Mouse (Mus musculus) testis, postnatal 14 days (tissue): Measurements from ENCODE around the gene Zfp420.

Experiments
- DNase-seq: peaks from one replicate; pipeline ENCODE4 v3.0.0; 2021; ENCODE audit warnings: low spot score

Zfp420 gene

GRCm38 (mm10) chr7:29904101-29904500, 44.3 kb downstream of the Zfp420 start:
- DNase-seq, result no peak

GRCm38 (mm10) chr7:29905966-29906681, 46.3 kb downstream of the Zfp420 start, which contains the start of gene Zfp27:
Zfp27 (minus strand) TSS chr7:29906572.
- DNase-seq, result peak; percentile 70

GRCm38 (mm10) chr7:29906682-29907058, 46.9 kb downstream of the Zfp420 start:
- no peak for DNase-seq

GRCm38 (mm10) chr7:29907206-29907605, 47.4 kb downstream of the Zfp420 start:
- DNase-seq, result no peak

GRCm38 (mm10) chr7:29908130-29908950, 48.6 kb downstream of the Zfp420 start, which contains the start of gene Zfp383:
Zfp383 (plus strand) TSS chr7:29908223.
- DNase-seq, result peak; percentile 87

- DNase-seq, result no peak
These were observed 50.5 kb downstream of the Zfp420 start for GRCm38 (mm10) chr7:29910252-29910651.

GRCm38 (mm10) chr7:29912172-29912571, 52.4 kb downstream of the Zfp420 start:
- no peak for DNase-seq

GRCm38 (mm10) chr7:29917371-29918061, 57.7 kb downstream of the Zfp420 start:
- DNase-seq, result no peak

GRCm38 (mm10) chr7:29918062-29918453, 58.3 kb downstream of the Zfp420 start:
- no peak for DNase-seq

- DNase-seq, result no peak
These were observed 61.8 kb downstream of the Zfp420 start for GRCm38 (mm10) chr7:29921439-29922093.

- no peak for DNase-seq
These were observed 63.0 kb downstream of the Zfp420 start for GRCm38 (mm10) chr7:29922780-29923179.
